Mouse (Mus musculus): Measurements from ENCODE around the gene Tet2. TPM values are rescaled to one million over a fixed set of nuclear protein-coding genes. Genes with fewer than 3 reads are reported as not detected.
"Not testable (repeated sequence)": the region's sequence is repeated elsewhere in the genome, so short reads cannot be mapped to it uniquely, and the experiment has no call there.

The Tet2 gene
- polyA plus RNA-seq (2015; fragmentation: Nextera tagmentation; extraction: Ambion mirVana), result 15.8 and 16.2 TPM in 2 replicates

DNA sequence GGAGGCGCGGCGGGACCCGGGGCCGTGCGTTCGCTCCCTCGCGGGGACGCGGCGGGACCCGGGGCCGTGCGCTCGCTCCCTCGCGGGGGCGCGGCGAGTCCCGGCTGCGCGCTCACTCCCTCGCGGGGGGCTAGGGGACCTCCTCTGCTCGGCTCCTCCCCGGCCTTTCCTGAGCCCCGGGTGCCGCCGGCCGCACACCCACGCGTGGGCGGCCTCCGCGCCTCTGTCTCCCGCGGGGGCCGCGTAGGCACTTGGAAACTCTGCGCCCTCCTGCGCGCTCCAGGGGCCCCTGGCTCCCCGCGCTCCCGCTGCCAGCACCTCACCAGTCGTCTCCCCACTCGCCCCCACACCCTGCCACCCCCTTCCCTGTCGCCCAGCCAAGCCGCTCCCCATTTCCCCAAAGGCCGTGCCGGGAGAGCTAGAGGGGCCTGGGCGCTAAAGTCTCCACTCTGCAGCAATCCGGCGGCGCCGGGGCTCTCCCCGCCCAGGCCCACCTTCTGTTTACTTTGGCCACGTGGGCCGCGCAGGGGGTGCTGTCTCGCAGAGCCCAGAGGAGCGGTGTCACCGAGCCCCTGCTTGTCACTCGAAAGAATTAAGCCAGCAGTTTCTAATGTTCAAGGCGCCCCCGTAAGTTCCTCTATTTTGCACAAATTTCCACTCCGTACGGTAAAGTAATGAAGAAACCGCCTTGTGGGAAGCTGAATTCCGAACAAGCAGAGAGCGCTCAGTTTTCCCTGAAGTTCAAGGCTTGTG is at the start of gene Tet2:
TSS of gene Tet2 (minus strand) at position 589 of the 753 bp plus-strand sequence.
- Histone ChIP-seq H3K27me3 (no peaks in the 10 kb centered on the region), H3K4me2 (peak within 1 kb of the TSS; percentile 67), H3K9me3 (no peaks in the 10 kb centered on the region), H3K9ac (peak within 1 kb of the TSS; percentile 74), H3K4me1 (peaks cover 12% of the 10 kb centered on the region; the same call in 1 of the 2 replicates), H3K27ac (peak within 1 kb of the TSS; percentile 98), H3K4me3 (peak within 1 kb of the TSS; percentile 79), H3K36me3 (no peaks in the 10 kb centered on the region)
- under 1% methylated on average over 73 of the region's 73 CpGs for WGBS
- ATAC-seq (ENCODE audit: insufficient number of reproducible peaks, low FRiP score, low TSS enrichment, low read depth), result peak; percentile 86

DNA sequence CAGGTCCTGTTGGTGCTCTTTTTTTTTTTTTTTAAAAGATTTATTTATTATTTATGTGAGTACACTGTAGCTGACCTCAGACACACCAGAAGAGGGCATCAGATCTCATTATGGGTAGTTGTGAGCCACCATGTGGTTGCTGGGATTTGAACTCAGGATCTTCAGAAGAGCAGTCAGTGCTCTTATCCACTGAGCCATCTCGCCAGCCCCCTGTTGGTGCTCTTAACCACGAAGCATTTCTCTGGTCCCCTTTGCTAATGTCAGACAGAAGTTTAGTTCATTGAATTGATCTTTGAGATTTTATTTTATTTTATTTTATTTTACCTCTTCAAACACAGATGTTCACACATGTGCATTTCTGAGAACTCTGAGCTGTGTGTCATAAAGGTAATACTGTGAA is 48.1 kb upstream of the Tet2 start:
- not testable (repeated sequence) for H3K27ac ChIP-seq; H3K9ac ChIP-seq; ATAC-seq (ENCODE audit: insufficient number of reproducible peaks, low FRiP score, low TSS enrichment, low read depth); H3K36me3 ChIP-seq; H3K27me3 ChIP-seq; H3K4me3 ChIP-seq; H3K4me1 ChIP-seq; H3K9me3 ChIP-seq; H3K4me2 ChIP-seq
- 84% methylated on average over 2 of the region's 2 CpGs for WGBS

DNA sequence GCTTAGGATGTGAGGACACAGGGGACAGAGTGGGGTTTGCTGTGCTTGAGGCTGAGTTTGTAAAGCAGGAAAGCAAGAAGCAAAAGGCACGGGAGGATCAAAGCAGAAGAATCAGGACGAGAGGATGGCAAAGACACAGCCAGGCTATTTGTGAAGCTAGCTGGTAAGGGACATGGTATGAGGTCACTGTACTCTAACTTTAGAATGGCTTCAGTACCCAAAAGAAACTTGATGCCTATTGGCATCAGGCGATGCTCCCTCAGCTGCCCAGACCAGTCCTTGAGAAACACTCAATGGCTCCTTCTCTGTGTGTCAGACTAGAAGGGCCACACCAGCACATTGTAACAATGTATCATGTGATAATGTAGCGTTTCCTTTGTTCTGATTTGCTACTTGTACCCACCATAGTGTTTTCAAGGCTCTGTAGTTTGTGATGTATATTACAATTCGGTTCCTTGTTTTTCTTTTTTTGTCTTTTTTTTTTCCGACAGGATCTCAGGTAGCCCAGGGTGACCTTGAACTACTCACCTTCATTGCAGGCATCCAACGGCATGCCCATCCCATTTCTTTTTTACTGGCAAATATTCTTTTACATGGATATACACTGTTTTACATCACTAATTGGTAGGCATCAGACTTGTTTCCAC is 45.7 kb upstream of the Tet2 start:
- Histone ChIP-seq H3K9me3 (no peaks in the 10 kb centered on the region), H3K9ac (no peak overlapping the region), H3K27me3 (no peaks in the 10 kb centered on the region), H3K4me1 (no peaks in the 10 kb centered on the region), H3K4me2 (no peak overlapping the region), H3K36me3 (no peaks in the 10 kb centered on the region), H3K27ac (no peak overlapping the region), H3K4me3 (no peak overlapping the region)
- ATAC-seq (ENCODE audit: insufficient number of reproducible peaks, low FRiP score, low TSS enrichment, low read depth), result no peak
- 77% methylated on average over 7 of the region's 7 CpGs for WGBS

GRCm38 (mm10) chr3:133585010-133585409 is 40.1 kb upstream of the Tet2 start:
- 59% methylated on average over 2 of the region's 2 CpGs for WGBS
- H3K27ac ChIP-seq, result no peak overlapping the region
- no peaks in the 10 kb centered on the region for H3K27me3 ChIP-seq
- no peak for ATAC-seq (ENCODE audit: insufficient number of reproducible peaks, low FRiP score, low TSS enrichment, low read depth)
- no peak overlapping the region for H3K4me2 ChIP-seq
- H3K4me1 ChIP-seq, result no peaks in the 10 kb centered on the region
- H3K4me3 ChIP-seq, result no peak overlapping the region
- no peaks in the 10 kb centered on the region for H3K9me3 ChIP-seq
- H3K9ac ChIP-seq, result no peak overlapping the region
- H3K36me3 ChIP-seq, result no peaks in the 10 kb centered on the region

- Histone ChIP-seq H3K36me3 (no peaks in the 10 kb centered on the region), H3K9me3 (no peaks in the 10 kb centered on the region), H3K4me3 (no peak overlapping the region), H3K27me3 (no peaks in the 10 kb centered on the region), H3K4me1 (0 out of 2 replicates have a peak, but pooled peaks cover 3% of the 10 kb centered on the region), H3K9ac (no peak overlapping the region), H3K4me2 (no peak overlapping the region), H3K27ac (no peak overlapping the region)
- no peak for ATAC-seq (ENCODE audit: insufficient number of reproducible peaks, low FRiP score, low TSS enrichment, low read depth)
- WGBS, result 79% methylated on average over 9 of the region's 9 CpGs
Measured at GRCm38 (mm10) chr3:133583411-133584025, 38.6 kb upstream of the Tet2 start.

DNA sequence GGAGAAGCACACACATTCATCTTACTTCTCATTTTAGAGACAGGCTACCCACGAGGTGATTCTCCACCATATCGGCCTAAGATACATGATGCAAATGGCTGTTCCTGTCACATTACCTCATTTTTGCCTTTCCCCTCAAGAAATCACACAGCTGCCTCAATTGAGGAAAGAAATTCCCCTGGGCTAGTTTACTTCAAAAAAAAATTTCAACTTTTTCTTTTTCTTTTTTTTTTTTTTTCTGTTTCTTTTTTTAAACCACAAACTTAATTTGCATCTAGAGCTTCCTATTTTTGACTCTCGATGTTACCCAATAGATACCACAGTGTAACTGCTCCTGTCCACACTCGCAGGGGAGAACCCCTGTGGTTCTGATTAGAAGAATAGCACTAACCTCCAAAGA is 38.0 kb upstream of the Tet2 start:
- H3K9ac ChIP-seq, result no peak overlapping the region
- H3K4me1 ChIP-seq, result 0 out of 2 replicates have a peak, but pooled peaks cover 3% of the 10 kb centered on the region
- no peak for ATAC-seq (ENCODE audit: insufficient number of reproducible peaks, low FRiP score, low TSS enrichment, low read depth)
- H3K27ac ChIP-seq, result no peak overlapping the region
- no peaks in the 10 kb centered on the region for H3K27me3 ChIP-seq
- no peaks in the 10 kb centered on the region for H3K9me3 ChIP-seq
- no peak overlapping the region for H3K4me2 ChIP-seq
- WGBS, result 76% methylated on average over 4 of the region's 4 CpGs
- no peaks in the 10 kb centered on the region for H3K36me3 ChIP-seq
- H3K4me3 ChIP-seq, result no peak overlapping the region

DNA sequence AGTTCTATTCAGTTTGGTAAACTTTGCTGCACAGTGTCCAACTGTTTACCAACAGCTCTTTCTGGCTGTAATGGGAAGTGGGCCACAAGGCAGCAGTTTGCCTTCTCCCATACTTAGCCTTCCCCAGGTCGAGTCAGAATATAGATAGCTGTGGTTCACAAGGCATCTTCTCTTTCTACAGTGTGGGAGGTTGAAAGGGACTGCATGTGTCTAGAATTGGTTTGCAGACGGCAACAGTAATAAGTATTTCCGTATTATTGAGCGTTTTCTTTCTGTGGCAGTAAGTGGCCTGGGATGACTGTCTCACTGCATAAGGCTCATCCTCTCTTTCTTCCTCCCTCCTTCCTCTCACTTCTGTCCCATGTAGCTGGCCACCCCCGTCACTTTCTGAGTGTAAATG is 37.2 kb upstream of the Tet2 start:
- Histone ChIP-seq H3K27ac (no peak overlapping the region), H3K9ac (no peak overlapping the region), H3K4me3 (no peak overlapping the region), H3K27me3 (no peaks in the 10 kb centered on the region), H3K4me2 (no peak overlapping the region), H3K9me3 (no peaks in the 10 kb centered on the region), H3K4me1 (0 out of 2 replicates have a peak, but pooled peaks cover 3% of the 10 kb centered on the region), H3K36me3 (no peaks in the 10 kb centered on the region)
- no peak for ATAC-seq (ENCODE audit: insufficient number of reproducible peaks, low FRiP score, low TSS enrichment, low read depth)
- 70% methylated on average over 5 of the region's 5 CpGs for WGBS

DNA sequence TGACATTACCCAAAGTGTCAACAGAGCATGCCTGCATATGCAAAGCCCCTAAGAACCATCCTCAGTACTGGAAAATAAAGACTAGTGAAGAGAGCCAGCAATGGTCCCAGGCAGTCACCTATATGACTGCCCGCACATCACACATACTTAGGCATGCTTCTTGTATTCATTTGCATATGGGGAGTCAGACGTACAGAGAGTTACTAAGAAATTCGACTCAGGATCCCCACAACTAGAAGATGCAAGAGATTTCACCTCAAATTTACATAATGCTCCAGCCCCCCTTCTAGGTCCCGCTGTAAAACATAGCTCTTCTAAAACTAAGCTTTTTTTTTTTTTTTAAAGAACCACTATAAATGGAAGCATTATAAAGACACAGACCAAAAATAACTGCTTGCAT is 36.6 kb upstream of the Tet2 start:
- no peak overlapping the region for H3K4me2 ChIP-seq
- WGBS, result 76% methylated on average over 4 of the region's 4 CpGs
- no peaks in the 10 kb centered on the region for H3K27me3 ChIP-seq
- H3K4me3 ChIP-seq, result no peak overlapping the region
- H3K27ac ChIP-seq, result no peak overlapping the region
- no peaks in the 10 kb centered on the region for H3K9me3 ChIP-seq
- H3K4me1 ChIP-seq, result 0 out of 2 replicates have a peak, but pooled peaks cover 3% of the 10 kb centered on the region
- no peak overlapping the region for H3K9ac ChIP-seq
- no peaks in the 10 kb centered on the region for H3K36me3 ChIP-seq
- no peak for ATAC-seq (ENCODE audit: insufficient number of reproducible peaks, low FRiP score, low TSS enrichment, low read depth)

DNA sequence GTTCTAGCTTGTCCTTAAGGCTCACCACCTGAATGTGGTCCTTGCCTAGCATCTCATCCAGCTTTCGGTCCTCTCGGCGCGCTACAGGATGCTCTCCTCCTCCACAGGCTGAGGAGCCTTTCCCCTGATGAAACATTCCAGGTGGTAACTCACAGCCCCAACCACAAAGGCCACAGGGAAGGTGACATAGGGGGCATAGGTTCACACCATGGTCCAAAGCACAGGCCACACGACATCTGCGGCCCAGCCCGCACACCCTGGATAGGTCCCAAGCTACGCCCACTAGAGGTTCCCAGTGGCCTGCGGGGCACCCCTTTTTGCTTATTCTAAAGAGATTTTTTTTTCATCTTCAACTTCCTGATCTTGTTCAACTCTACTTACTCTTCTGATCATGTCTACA is 34.7 kb upstream of the Tet2 start:
- H3K4me2 ChIP-seq, result no peak overlapping the region
- H3K4me3 ChIP-seq, result no peak overlapping the region
- H3K4me1 ChIP-seq, result 0 out of 2 replicates have a peak, but pooled peaks cover 3% of the 10 kb centered on the region
- H3K9ac ChIP-seq, result no peak overlapping the region
- ATAC-seq (ENCODE audit: insufficient number of reproducible peaks, low FRiP score, low TSS enrichment, low read depth), result no peak
- no peak overlapping the region for H3K27ac ChIP-seq
- no peaks in the 10 kb centered on the region for H3K9me3 ChIP-seq
- 78% methylated on average over 9 of the region's 9 CpGs for WGBS
- no peaks in the 10 kb centered on the region for H3K27me3 ChIP-seq
- no peaks in the 10 kb centered on the region for H3K36me3 ChIP-seq

DNA sequence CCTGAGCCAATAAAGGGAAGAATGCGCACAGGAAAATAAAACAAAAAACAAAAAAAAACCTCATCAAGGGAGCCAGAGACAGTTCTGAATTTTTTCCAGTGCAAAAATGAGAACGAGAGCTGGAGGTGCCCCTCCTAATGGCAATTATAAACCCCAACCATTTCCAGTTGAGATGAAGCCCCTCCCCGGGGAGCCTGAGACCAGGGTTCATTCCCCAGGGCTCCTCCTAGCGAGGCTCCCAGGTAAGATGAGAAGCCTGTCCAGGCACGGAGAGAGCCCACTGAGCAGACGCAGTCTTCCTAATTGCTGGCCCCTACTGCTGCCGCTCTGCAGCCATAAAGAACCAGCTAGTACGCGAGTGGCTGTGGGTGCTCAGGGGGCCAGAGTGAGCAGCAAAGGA is 34.2 kb upstream of the Tet2 start:
- Histone ChIP-seq H3K9me3 (no peaks in the 10 kb centered on the region), H3K27me3 (no peaks in the 10 kb centered on the region), H3K36me3 (no peaks in the 10 kb centered on the region), H3K4me3 (no peak overlapping the region), H3K9ac (no peak overlapping the region), H3K27ac (no peak overlapping the region), H3K4me2 (no peak overlapping the region), H3K4me1 (0 out of 2 replicates have a peak, but pooled peaks cover 3% of the 10 kb centered on the region)
- WGBS, result 19% methylated on average over 9 of the region's 9 CpGs
- ATAC-seq (ENCODE audit: insufficient number of reproducible peaks, low FRiP score, low TSS enrichment, low read depth), result no peak

DNA sequence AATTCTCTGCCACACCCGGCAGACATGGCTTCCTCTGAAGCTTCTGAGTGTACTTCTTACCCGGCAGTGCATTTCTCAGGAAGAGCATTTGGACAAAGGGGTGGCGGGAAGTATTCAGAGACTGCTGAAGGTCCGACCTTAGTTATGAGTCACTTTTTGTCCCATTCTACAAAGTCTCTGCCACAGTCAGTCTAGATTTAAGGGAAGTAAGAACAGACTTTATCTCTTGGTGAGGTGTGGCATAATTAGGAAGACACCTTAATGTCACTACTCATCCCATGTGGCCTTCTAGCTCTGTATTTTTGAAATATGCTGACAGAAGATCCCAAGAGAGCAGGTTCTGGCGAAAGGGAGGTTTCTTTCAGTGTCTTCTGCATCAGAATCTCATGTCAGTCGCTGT is 30.0 kb upstream of the Tet2 start:
- Histone ChIP-seq H3K9me3 (no peaks in the 10 kb centered on the region), H3K4me3 (no peak overlapping the region), H3K27me3 (no peaks in the 10 kb centered on the region), H3K4me1 (0 out of 2 replicates have a peak, but pooled peaks cover 3% of the 10 kb centered on the region), H3K27ac (no peak overlapping the region), H3K36me3 (no peaks in the 10 kb centered on the region), H3K9ac (no peak overlapping the region), H3K4me2 (no peak overlapping the region)
- WGBS, result 76% methylated on average over 6 of the region's 6 CpGs
- ATAC-seq (ENCODE audit: insufficient number of reproducible peaks, low FRiP score, low TSS enrichment, low read depth), result no peak

DNA sequence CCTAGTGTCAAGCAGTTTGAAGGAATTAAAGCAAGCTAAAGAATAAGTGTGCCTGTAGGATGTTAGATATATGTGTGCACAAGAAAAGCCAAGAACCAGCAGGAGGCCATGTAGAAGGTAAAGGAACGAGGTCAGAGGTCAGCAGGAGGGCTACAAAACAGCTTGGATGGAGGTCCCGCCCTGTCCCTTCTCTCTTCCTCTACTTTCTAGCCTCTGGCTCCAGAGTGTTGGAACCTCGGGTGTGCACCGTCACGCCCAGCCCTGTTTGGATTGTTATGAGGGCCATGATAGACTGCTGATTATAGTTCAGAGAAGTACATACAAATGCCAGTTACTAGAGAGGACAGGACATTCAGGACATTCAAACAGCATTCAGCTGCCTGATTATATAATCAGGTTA is 27.0 kb upstream of the Tet2 start:
- Histone ChIP-seq H3K4me3 (no peak overlapping the region), H3K27me3 (no peaks in the 10 kb centered on the region), H3K27ac (no peak overlapping the region), H3K36me3 (no peaks in the 10 kb centered on the region), H3K9ac (no peak overlapping the region), H3K4me1 (no peaks in the 10 kb centered on the region), H3K9me3 (no peaks in the 10 kb centered on the region), H3K4me2 (no peak overlapping the region)
- no peak for ATAC-seq (ENCODE audit: insufficient number of reproducible peaks, low FRiP score, low TSS enrichment, low read depth)
- WGBS, result 75% methylated on average over 5 of the region's 5 CpGs

All from limb, embryonic 15.5 days (tissue).